Mouse (Mus musculus): ENCODE measurements at regions not wholly inside any gene's neighbourhood (a gene's known extent, or its start where the extent isn't known, plus 50 kb on each side); places are given as distances from the start of the nearest gene placed in this dataset.

DNA sequence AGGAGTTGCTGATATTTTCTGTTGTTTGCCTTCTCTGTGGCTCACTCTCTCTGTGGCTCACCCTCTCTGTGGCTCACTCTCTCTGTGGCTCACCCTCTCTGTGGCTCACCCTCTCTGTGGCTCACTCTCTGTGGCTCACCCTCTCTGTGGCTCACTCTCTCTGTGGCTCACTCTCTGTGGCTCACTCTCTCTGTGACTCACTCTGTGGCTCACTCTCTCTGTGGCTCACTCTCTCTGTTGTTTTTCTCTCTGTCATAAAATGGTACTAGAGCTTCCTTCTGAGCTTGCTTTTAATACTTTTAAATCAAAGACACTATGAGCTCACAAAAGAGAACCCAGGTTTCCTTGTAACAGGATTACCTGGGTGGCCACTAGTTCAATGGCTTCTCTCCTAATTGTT is 320.3 kb downstream of the Insig2 start:
- H3K36me3 ChIP-seq (replicated peaks): no peaks in the 10 kb centered on the region
- TF ChIP-seq CTCF (IDR thresholded peaks at IDR 0.05; ENCODE audit: low read depth, low read length) (no peak), POLR2AphosphoS5 (IDR thresholded peaks at IDR 0.05; ENCODE audit: insufficient replicate concordance, low read depth, low read length) (no peak), GATA1 (IDR thresholded peaks at IDR 0.05; ENCODE audit: borderline replicate concordance, low read length) (no peak), TAL1 (conservative IDR thresholded peaks at IDR 0.05; ENCODE audit: low read depth, low read length) (no peak)
- no peak for DNase-seq (ENCODE audit: low spot score)
- no peaks in the 10 kb centered on the region for H3K4me1 ChIP-seq (ENCODE audit: insufficient read depth, low read depth, low read length)
- no peak for ATAC-seq (ENCODE audit: extremely low read depth, insufficient number of reproducible peaks, low FRiP score, poor library complexity, severe bottlenecking)
- no peaks in the 10 kb centered on the region for H3K27me3 ChIP-seq (ENCODE audit: insufficient read depth, low read length)
- H3K4me3 ChIP-seq (ENCODE audit: low read depth, low read length): no peak overlapping the region
- H3K9me3 ChIP-seq (replicated peaks): peaks cover 23% of the 10 kb centered on the region

- no peak for TF ChIP-seq GATA2 (IDR thresholded peaks at IDR 0.05; ENCODE audit: borderline replicate concordance, low read depth, low read length)
- no peak for TF ChIP-seq GATA1 (IDR thresholded peaks at IDR 0.05; ENCODE audit: borderline replicate concordance, low read length)
- TF ChIP-seq POLR2AphosphoS5 (IDR thresholded peaks at IDR 0.05; ENCODE audit: insufficient replicate concordance, low read depth, low read length): no peak
- TF ChIP-seq CTCF (IDR thresholded peaks at IDR 0.05; ENCODE audit: low read depth, low read length): no peak
- no peak for TF ChIP-seq TAL1 (conservative IDR thresholded peaks at IDR 0.05; ENCODE audit: low read depth, low read length)
- ATAC-seq (ENCODE audit: extremely low read depth, insufficient number of reproducible peaks, low FRiP score, poor library complexity, severe bottlenecking) (no peak), DNase-seq (ENCODE audit: low spot score) (no peak)
Observed at GRCm38 (mm10) chr1:121013839-121014503, 318.4 kb downstream of the Insig2 start.

GRCm38 (mm10) chr1:121029375-121029774 is 303.0 kb downstream of the Insig2 start:
- Histone ChIP-seq H3K27me3 (ENCODE audit: insufficient read depth, low read length) (no peaks in the 10 kb centered on the region), H3K4me3 (ENCODE audit: low read depth, low read length) (no peak overlapping the region), H3K36me3 (replicated peaks) (no peaks in the 10 kb centered on the region), H3K4me1 (ENCODE audit: insufficient read depth, low read depth, low read length) (no peaks in the 10 kb centered on the region), H3K9me3 (replicated peaks) (peaks cover 26% of the 10 kb centered on the region)
- ATAC-seq (ENCODE audit: extremely low read depth, insufficient number of reproducible peaks, low FRiP score, poor library complexity, severe bottlenecking): no peak
- DNase-seq (ENCODE audit: low spot score): no peak
- TF ChIP-seq CTCF (IDR thresholded peaks at IDR 0.05; ENCODE audit: low read depth, low read length) (no peak), GATA2 (IDR thresholded peaks at IDR 0.05; ENCODE audit: borderline replicate concordance, low read depth, low read length) (no peak), POLR2AphosphoS5 (IDR thresholded peaks at IDR 0.05; ENCODE audit: insufficient replicate concordance, low read depth, low read length) (no peak), GATA1 (IDR thresholded peaks at IDR 0.05; ENCODE audit: borderline replicate concordance, low read length) (no peak), TAL1 (conservative IDR thresholded peaks at IDR 0.05; ENCODE audit: low read depth, low read length) (no peak)

More at GRCm38 (mm10) chr1:121013839-121014503, 318.4 kb downstream of the Insig2 start:
- H3K27me3 ChIP-seq (ENCODE audit: insufficient read depth, low read length): no peaks in the 10 kb centered on the region
- no peak overlapping the region for H3K4me3 ChIP-seq (ENCODE audit: low read depth, low read length)
- H3K36me3 ChIP-seq (replicated peaks): no peaks in the 10 kb centered on the region
- peaks cover 27% of the 10 kb centered on the region for H3K9me3 ChIP-seq (replicated peaks)
- no peaks in the 10 kb centered on the region for H3K4me1 ChIP-seq (ENCODE audit: insufficient read depth, low read depth, low read length)

GRCm38 (mm10) chr1:121034761-121035393 is 297.5 kb downstream of the Insig2 start:
- no peak for TF ChIP-seq TAL1 (conservative IDR thresholded peaks at IDR 0.05; ENCODE audit: low read depth, low read length)
- TF ChIP-seq GATA2 (IDR thresholded peaks at IDR 0.05; ENCODE audit: borderline replicate concordance, low read depth, low read length): no peak
- no peak for TF ChIP-seq GATA1 (IDR thresholded peaks at IDR 0.05; ENCODE audit: borderline replicate concordance, low read length)
- no peak for TF ChIP-seq CTCF (IDR thresholded peaks at IDR 0.05; ENCODE audit: low read depth, low read length)
- no peak for TF ChIP-seq POLR2AphosphoS5 (IDR thresholded peaks at IDR 0.05; ENCODE audit: insufficient replicate concordance, low read depth, low read length)
- DNase-seq (ENCODE audit: low spot score) (no peak), ATAC-seq (ENCODE audit: extremely low read depth, insufficient number of reproducible peaks, low FRiP score, poor library complexity, severe bottlenecking) (no peak)
- Histone ChIP-seq H3K9me3 (replicated peaks) (peaks cover 14% of the 10 kb centered on the region), H3K4me3 (ENCODE audit: low read depth, low read length) (no peak overlapping the region), H3K27me3 (ENCODE audit: insufficient read depth, low read length) (no peaks in the 10 kb centered on the region), H3K36me3 (replicated peaks) (no peaks in the 10 kb centered on the region), H3K4me1 (ENCODE audit: insufficient read depth, low read depth, low read length) (no peaks in the 10 kb centered on the region)

- H3K4me3 ChIP-seq (ENCODE audit: low read depth, low read length): no peak overlapping the region
- TF ChIP-seq POLR2AphosphoS5 (IDR thresholded peaks at IDR 0.05; ENCODE audit: insufficient replicate concordance, low read depth, low read length) (no peak), GATA1 (IDR thresholded peaks at IDR 0.05; ENCODE audit: borderline replicate concordance, low read length) (no peak), TAL1 (conservative IDR thresholded peaks at IDR 0.05; ENCODE audit: low read depth, low read length) (no peak), CTCF (IDR thresholded peaks at IDR 0.05; ENCODE audit: low read depth, low read length) (no peak), GATA2 (IDR thresholded peaks at IDR 0.05; ENCODE audit: borderline replicate concordance, low read depth, low read length) (no peak)
- no peaks in the 10 kb centered on the region for H3K36me3 ChIP-seq (replicated peaks)
- DNase-seq (ENCODE audit: low spot score): no peak
- no peak for ATAC-seq (ENCODE audit: extremely low read depth, insufficient number of reproducible peaks, low FRiP score, poor library complexity, severe bottlenecking)
- peaks cover 46% of the 10 kb centered on the region for H3K9me3 ChIP-seq (replicated peaks)
- no peaks in the 10 kb centered on the region for H3K27me3 ChIP-seq (ENCODE audit: insufficient read depth, low read length)
- H3K4me1 ChIP-seq (ENCODE audit: insufficient read depth, low read depth, low read length): no peaks in the 10 kb centered on the region
Observed at GRCm38 (mm10) chr1:121046581-121046980, 285.8 kb downstream of the Insig2 start.

DNA sequence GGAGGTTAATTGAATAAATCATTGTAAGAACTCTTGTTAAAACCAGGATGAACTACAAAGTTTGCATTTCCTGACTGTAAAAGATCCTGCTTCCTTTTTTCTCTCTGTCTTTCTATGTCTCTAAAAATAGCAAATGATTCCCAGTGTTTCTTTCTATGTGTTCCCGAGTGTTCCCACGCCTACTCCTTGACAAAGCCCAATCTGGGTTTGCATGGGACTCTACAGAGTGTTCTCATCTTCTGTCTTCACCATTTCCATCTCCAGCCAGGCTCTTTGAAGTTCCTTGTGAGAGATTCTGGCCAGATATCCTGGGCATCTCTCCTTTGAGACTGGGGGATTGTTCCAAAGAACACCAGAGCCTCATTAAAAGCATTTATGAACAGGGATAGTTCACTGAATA is 285.0 kb downstream of the Insig2 start:
- ATAC-seq (ENCODE audit: extremely low read depth, insufficient number of reproducible peaks, low FRiP score, poor library complexity, severe bottlenecking): no peak
- no peaks in the 10 kb centered on the region for H3K27me3 ChIP-seq (ENCODE audit: insufficient read depth, low read length)

More for the DNA sequence above, 285.0 kb downstream of the Insig2 start:
- H3K36me3 ChIP-seq (replicated peaks): no peaks in the 10 kb centered on the region
- TF ChIP-seq CTCF (IDR thresholded peaks at IDR 0.05; ENCODE audit: low read depth, low read length): no peak
- TF ChIP-seq GATA2 (IDR thresholded peaks at IDR 0.05; ENCODE audit: borderline replicate concordance, low read depth, low read length): no peak
- TF ChIP-seq TAL1 (conservative IDR thresholded peaks at IDR 0.05; ENCODE audit: low read depth, low read length): no peak
- no peak for TF ChIP-seq POLR2AphosphoS5 (IDR thresholded peaks at IDR 0.05; ENCODE audit: insufficient replicate concordance, low read depth, low read length)
- no peak for TF ChIP-seq GATA1 (IDR thresholded peaks at IDR 0.05; ENCODE audit: borderline replicate concordance, low read length)
- peaks cover 46% of the 10 kb centered on the region for H3K9me3 ChIP-seq (replicated peaks)
- H3K4me1 ChIP-seq (ENCODE audit: insufficient read depth, low read depth, low read length): no peaks in the 10 kb centered on the region
- DNase-seq (ENCODE audit: low spot score): no peak
- no peak overlapping the region for H3K4me3 ChIP-seq (ENCODE audit: low read depth, low read length)

Measured in G1E (cell line).